Mouse (Mus musculus) heart, embryonic 14.5 days (tissue): ENCODE data around the gene Phf5a. TPM values are rescaled to one million over a fixed set of nuclear protein-coding genes. Genes with fewer than 3 reads are reported as not detected.
A peak's percentile ranks its signal among the peaks of the same experiment; 100 is the strongest.

Experiments
- ATAC-seq: fragments of 200-750 bp; cut with Nextera tagmentation; 2 replicates; pipeline ENCODE4 v1.8.0; 2017; ENCODE audit warnings: low read depth, moderate TSS enrichment; ENCODE audit not compliant: insufficient number of reproducible peaks, insufficient read depth, low FRiP score
- H3K27ac ChIP-seq, 2 experiments: fragments of 200-500 bp in 1 of 2; fragments of 300-500 bp in 1 of 2; sonication (generic) in 1 of 2; replicated peaks in 1 of 2; 2 replicates each; pipeline ENCODE4 v1.5.1; 2012 to 2014; ENCODE audit warnings: low read depth in 2 of 2, low read length in 2 of 2, control low read depth in 1 of 2, mild to moderate bottlenecking in 1 of 2, mixed read lengths in 1 of 2; ENCODE audit not compliant: control insufficient read depth in 1 of 2, insufficient read depth in 1 of 2
- H3K27me3 ChIP-seq: fragments of 300-500 bp; sonication (generic); 2 replicates; pipeline ENCODE4 v1.6.1; 2014; ENCODE audit warnings: mild to moderate bottlenecking, low read length, control low read depth; ENCODE audit not compliant: control insufficient read depth, insufficient read depth
- H3K36me3 ChIP-seq: fragments of 300-500 bp; sonication (generic); 2 replicates; pipeline ENCODE4 v1.6.1; 2014; ENCODE audit warnings: mild to moderate bottlenecking, control low read depth, low read length, mixed read lengths; ENCODE audit not compliant: control insufficient read depth, insufficient read depth
- H3K4me1 ChIP-seq, 2 experiments: fragments of 200-500 bp in 1 of 2; fragments of 300-500 bp in 1 of 2; sonication (generic) in 1 of 2; 2 replicates each; pipeline ENCODE4 v1.6.1; 2012 to 2014; ENCODE audit warnings: low read length in 2 of 2, control low read depth in 1 of 2, mixed read lengths in 1 of 2; ENCODE audit not compliant: control insufficient read depth in 2 of 2, insufficient read depth in 2 of 2
- H3K4me2 ChIP-seq: fragments of 300-500 bp; sonication (generic); 2 replicates; pipeline ENCODE4 v1.6.1; 2014; ENCODE audit warnings: mild to moderate bottlenecking, low read length
- H3K4me3 ChIP-seq, 2 experiments: fragments of 200-500 bp in 1 of 2; fragments of 300-500 bp in 1 of 2; sonication (generic) in 1 of 2; 2 replicates each; pipeline ENCODE4 v1.5.1; 2012 to 2014; ENCODE audit warnings: low read length in 2 of 2, mild to moderate bottlenecking in 2 of 2, control low read depth in 1 of 2, low read depth in 1 of 2, moderate library complexity in 1 of 2; ENCODE audit not compliant: control insufficient read depth in 1 of 2, insufficient read depth in 1 of 2
- H3K9ac ChIP-seq: fragments of 300-500 bp; sonication (generic); 2 replicates; pipeline ENCODE4 v1.6.1; 2014; ENCODE audit warnings: mild to moderate bottlenecking, low read length
- H3K9me3 ChIP-seq: fragments of 300-500 bp; sonication (generic); 2 replicates; pipeline ENCODE4 v1.6.1; 2016; ENCODE audit warnings: low read length, control low read depth; ENCODE audit not compliant: control insufficient read depth
- whole genome bisulfite sequencing: fragments of 180-500 bp; shearing (Covaris S2); extraction: QIAGEN DNeasy Blood & Tissue Kit; methylation state at CpG from one replicate; pipeline ENCODE4 v1.1.7; 2014; 5-methylcytosine and 5-hydroxymethylcytosine counted together
- polyA plus RNA-seq: library from polyadenylated mRNA; unstranded; fragments of >200 nt; fragmentation: Nextera tagmentation; extraction: Ambion mirVana; gene quantifications from 2 replicates; pipeline ENCODE4 v1.2.1, GENCODE M21; 2014

The Phf5a gene
- 103 and 106 TPM in 2 replicates for polyA plus RNA-seq

DNA sequence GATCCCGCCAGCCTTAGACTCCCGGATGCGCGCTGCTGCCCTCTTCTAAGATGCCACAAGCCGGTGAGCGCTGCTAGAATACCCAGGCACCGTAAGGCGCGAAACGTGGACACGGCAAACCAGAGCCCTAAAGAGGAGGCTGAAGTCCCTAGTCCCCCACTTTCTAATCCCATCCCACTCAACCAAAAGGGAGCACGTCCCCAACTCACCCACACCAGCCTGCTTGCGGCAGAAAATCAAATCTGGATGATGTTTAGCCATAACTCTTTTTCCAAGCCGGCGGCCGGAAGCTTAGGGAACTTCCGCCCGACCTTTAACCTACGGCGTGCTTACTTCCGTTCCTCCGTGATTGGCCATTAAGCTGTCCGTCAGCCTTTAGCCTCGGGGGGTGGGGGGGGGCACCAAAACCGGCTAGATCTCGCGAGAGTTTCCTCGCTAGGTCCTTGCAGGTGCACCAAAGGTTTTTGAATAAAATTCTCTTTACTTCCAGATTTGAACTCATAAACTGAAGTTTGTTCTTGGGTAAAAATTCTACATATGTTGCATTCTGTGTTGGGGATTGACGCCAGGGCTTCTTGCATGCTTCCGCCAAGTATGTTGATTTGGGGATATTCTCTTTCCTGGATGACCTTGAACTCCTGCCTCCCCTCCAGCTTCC, at the start of gene Phf5a:
TSS of gene Phf5a (minus strand) at position 308 of the 658 bp plus-strand sequence.
- H3K4me2 ChIP-seq: peak within 1 kb of the TSS; percentile 93
- peaks cover 4 to 17% of the 10 kb centered on the region in 2 experiments; a peak in 3 of 4 replicates for H3K4me1 ChIP-seq
- peak within 1 kb of the TSS; percentile 67 to 99 for H3K4me3 ChIP-seq
- H3K36me3 ChIP-seq: peaks cover 39% of the 10 kb centered on the region
- WGBS: under 1% methylated on average over 30 of the region's 30 CpGs
- no peaks in the 10 kb centered on the region for H3K9me3 ChIP-seq
- H3K27ac ChIP-seq: peak within 1 kb of the TSS; percentile 99 to 100
- peak; percentile 86 for ATAC-seq
- no peaks in the 10 kb centered on the region for H3K27me3 ChIP-seq
- peak within 1 kb of the TSS; percentile 99 for H3K9ac ChIP-seq

DNA sequence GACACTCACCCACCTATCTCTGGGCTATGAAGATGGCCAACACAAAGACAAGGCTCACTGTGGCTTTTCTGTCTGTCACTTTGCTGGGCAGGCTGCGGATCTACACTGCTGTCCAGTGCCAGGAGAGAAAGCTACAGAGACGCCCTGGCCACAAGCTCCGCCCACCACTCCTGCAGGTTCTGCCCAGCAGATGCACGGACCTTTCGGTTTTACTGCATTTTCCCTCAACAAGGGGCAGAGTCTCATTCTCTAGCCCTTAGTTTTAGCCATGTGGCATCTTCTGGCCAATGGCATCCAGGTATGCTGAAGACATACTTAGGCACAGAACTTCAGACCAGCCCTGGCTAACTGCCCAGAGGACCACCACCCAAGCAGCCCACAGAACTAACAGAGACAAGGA, 49.5 kb upstream of the Phf5a start:
- Histone ChIP-seq H3K27ac (no peak overlapping the region), H3K4me1 (peaks cover 7 to 10% of the 10 kb centered on the region in 2 experiments; a peak in 3 of 4 replicates), H3K36me3 (peaks cover 10% of the 10 kb centered on the region), H3K4me2 (no peak overlapping the region), H3K9me3 (no peaks in the 10 kb centered on the region), H3K4me3 (no peak overlapping the region), H3K27me3 (no peaks in the 10 kb centered on the region), H3K9ac (no peak overlapping the region)
- ATAC-seq: no peak
- 70% methylated on average over 5 of the region's 5 CpGs for WGBS

DNA sequence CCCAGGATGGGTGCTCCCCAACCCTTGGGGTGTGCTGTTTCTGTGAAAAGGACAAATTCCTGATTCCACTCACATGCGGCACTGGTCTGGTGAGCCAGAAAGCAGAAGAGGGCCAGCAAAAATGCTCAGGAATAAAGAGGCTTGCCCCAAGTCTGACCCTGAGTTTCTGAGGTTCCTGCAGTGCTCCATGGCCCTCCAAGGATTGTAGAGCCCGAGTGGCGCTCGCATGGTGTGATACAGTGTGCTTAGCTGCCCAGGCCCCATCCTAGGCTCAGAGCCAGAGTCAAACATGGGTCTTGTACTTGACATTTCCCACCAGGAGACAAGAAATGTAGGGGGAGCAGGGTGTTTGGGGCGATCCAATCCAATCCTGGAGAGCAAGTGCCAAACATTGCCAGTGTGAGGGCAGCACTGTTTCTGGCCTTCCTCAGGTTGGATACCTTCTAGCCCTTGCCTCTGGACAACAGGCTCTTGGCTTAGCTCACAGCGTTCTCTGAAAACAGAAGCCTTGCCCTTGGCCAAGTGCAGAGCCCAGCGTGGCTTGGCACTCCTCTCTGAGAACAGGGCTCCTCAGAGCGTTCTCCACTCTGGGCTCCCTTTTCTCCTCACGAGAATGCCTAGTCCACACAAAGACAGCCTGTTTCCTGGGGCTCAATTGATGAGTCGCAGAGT, 49.0 kb upstream of the Phf5a start:
- 81% methylated on average over 10 of the region's 10 CpGs for WGBS
- no peak for ATAC-seq

DNA sequence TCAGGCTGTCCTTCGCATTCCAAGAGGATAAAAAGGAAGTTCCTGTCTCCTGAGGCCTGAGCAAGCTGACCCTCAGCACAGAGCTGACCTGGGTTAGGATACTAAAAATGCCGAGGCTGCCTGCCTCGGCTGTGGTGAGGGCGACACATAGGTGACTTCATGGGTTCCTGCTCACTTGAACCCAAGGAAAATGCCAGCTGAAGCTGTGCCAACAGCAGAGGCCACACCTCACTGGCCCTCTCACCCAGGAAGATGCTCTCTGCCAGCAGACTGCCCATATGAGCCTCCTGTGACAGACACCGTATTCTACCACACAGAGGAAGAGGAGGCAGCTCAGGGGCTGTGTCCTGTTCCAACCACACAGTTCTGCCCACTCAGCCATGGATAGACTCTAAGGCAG, 47.4 kb upstream of the Phf5a start:
- no peak for ATAC-seq

More for the DNA sequence above, 49.0 kb upstream of the Phf5a start:
- Histone ChIP-seq H3K4me3 (no peak overlapping the region), H3K9me3 (no peaks in the 10 kb centered on the region), H3K27me3 (no peaks in the 10 kb centered on the region), H3K4me2 (no peak overlapping the region), H3K9ac (no peak overlapping the region), H3K4me1 (peaks cover 7 to 10% of the 10 kb centered on the region in 2 experiments; a peak in 3 of 4 replicates), H3K36me3 (peaks cover 15% of the 10 kb centered on the region), H3K27ac (no peak overlapping the region)

DNA sequence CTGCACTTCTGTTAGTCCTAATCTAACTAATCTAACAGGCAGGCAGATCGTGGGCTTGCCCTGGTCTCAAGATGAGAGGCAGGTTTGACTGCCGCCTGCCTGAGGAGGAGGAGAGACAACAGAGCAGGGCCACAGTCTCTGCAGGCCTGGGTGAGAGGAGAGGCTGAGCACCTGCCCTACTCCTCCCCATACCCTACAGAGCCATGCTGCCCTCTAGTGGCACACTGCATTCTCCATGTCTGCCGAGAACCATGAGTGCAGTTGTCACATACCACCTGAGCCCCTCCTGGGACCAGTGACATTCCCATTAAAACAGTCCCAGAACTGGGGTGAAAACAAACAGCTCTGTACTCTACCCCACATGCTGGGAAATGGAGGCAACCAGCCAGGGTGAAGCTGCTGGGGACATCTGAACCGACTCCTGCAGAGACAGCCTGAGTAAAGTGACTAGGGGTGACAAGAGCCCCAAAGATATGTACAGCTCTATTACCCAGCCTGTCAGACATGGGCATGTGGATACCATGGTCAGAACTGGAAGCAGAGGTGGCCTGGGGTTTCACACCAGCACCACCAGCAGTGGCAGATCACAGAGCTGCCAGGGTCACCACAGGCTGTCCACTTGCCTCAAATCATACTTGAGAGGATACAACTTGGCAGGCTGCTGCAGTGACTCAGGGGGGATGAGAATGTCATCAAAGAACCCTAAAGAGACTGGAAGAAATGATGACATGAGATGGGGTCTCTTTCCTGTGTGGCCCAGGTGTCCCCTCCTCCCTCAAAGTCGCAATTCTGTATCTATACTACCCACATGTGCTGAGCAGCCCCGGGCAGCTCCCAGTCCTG, 46.1 kb upstream of the Phf5a start:
- ATAC-seq: no peak
- 56% methylated on average over 6 of the region's 6 CpGs for WGBS

More for the DNA sequence above, 47.4 kb upstream of the Phf5a start:
- Histone ChIP-seq H3K4me3 (no peak overlapping the region), H3K27ac (no peak overlapping the region), H3K36me3 (peaks cover 32% of the 10 kb centered on the region), H3K9me3 (no peaks in the 10 kb centered on the region), H3K27me3 (no peaks in the 10 kb centered on the region), H3K9ac (no peak overlapping the region), H3K4me2 (no peak overlapping the region), H3K4me1 (no peaks in the 10 kb centered on the region)
- WGBS: 76% methylated on average over 5 of the region's 5 CpGs

DNA sequence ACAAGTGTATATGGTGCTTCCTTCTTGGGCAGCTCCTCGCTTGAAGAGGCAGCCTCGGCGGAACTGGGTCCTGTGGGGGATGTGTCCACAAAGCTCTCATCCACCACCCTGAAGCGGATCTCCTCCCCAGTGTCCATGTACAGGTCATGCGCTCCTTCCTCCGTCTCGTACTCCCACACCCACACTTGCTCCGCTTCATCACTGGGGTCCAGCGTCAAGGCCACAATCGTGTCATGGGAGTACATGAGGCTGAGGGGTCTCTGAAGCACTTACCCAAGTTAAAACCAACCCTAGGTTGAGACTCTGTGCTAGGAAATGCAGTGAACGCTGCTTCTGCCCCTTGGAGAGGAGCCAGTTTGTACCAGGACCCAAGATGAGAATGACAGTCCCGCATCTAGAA, 45.5 kb upstream of the Phf5a start:
- Histone ChIP-seq H3K27ac (no peak overlapping the region), H3K36me3 (peaks cover 50% of the 10 kb centered on the region), H3K4me2 (no peak overlapping the region), H3K27me3 (no peaks in the 10 kb centered on the region), H3K4me1 (no peaks in the 10 kb centered on the region), H3K9me3 (no peaks in the 10 kb centered on the region), H3K9ac (no peak overlapping the region), H3K4me3 (no peak overlapping the region)
- ATAC-seq: no peak
- WGBS: 86% methylated on average over 12 of the region's 12 CpGs

More for the DNA sequence above, 46.1 kb upstream of the Phf5a start:
- Histone ChIP-seq H3K9ac (no peak overlapping the region), H3K27ac (no peak overlapping the region), H3K36me3 (peaks cover 44% of the 10 kb centered on the region), H3K9me3 (no peaks in the 10 kb centered on the region), H3K4me1 (no peaks in the 10 kb centered on the region), H3K4me3 (no peak overlapping the region), H3K27me3 (no peaks in the 10 kb centered on the region), H3K4me2 (no peak overlapping the region)

DNA sequence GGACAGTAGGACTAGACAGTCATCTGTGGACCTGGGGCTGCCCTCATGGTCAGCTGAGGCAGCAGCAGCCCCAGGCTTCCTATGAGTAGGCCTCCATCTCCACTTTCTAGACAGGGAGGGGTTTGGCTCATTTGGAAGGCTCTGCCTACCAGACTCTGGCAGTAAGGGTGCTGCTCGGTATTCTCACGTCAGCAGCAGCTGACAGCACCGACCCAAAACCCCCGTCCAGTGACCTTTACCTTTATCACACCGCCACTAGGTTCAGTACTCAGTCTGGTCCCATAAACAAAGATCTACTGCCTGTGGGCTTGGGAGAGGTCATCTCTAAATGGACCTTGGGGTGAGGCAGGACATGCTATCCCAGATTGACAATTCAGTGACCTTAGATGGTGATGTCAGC, 44.0 kb upstream of the Phf5a start:
- Histone ChIP-seq H3K27ac (no peak overlapping the region), H3K4me3 (no peak overlapping the region), H3K4me2 (no peak overlapping the region), H3K4me1 (no peaks in the 10 kb centered on the region), H3K27me3 (no peaks in the 10 kb centered on the region), H3K9me3 (no peaks in the 10 kb centered on the region), H3K36me3 (peaks cover 66% of the 10 kb centered on the region), H3K9ac (no peak overlapping the region)
- WGBS: 66% methylated on average over 5 of the region's 5 CpGs
- ATAC-seq: no peak
